Mouse (Mus musculus): ENCODE results near the gene Pbx1. TPM values are rescaled to one million over a fixed set of nuclear protein-coding genes. Genes with fewer than 3 reads are reported as not detected.

Pbx1 gene
- total and polyA plus RNA-seq, 3 experiments: 0.10 TPM; not detected in 2

DNA sequence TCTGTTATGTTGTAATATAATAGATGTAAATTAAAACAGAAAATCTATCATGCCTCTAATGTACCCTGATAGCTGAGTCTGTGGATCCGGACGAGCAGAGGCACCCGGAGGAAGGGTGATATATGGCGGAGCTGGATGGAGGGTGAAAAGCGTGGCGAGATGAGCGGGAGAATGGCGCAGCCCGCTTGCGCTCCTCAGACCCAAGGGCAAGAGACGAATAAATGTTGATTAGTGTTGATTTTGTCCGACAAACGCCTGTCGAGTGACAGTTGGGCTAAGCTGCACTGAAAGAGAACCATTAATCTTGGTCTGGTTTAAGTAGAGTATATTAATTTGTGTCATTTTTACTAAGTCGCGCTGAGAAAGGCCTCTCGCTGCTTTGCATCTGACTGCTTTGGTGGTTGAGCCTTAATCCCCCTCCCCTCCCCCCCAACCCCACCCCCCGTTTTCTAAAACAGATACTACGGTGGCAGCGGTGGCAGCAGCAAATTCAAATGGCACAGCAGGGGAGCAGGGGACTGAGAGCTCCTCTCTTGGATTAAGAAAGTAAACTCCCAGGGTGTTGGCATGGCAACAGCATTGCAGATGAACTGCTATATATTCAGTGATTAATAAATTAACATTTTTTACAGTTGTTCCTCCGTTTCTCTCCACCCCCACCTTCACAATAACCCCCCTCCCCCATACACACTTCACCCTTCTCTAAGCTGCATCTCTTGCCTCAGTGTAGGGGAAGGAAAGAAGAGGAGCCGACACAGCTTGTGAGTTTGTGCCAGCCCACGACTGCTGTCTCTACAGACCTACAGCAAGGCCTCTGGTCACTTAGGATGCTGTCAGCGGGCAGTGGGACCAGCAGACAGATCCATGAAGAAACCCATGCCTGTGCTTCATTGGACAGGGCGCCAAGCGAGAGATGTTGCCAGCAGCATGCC lies 74.1 kb downstream of the Pbx1 start:
- TF ChIP-seq USF1 (IDR thresholded peaks at IDR 0.05; ENCODE audit: low read depth, low read length): no peak
- Histone ChIP-seq H3K4me3 (ENCODE audit: control insufficient read depth in 1 of 2, insufficient read depth in 1 of 2, low read depth in 2 of 2, low read length in 2 of 2) (no peak overlapping the region), H3K79me2 (ENCODE audit: control insufficient read depth, insufficient read depth, low read length, poor library complexity) (no peaks in the 10 kb centered on the region), H3K4me1 (ENCODE audit: control insufficient read depth in 1 of 2, insufficient read depth in 2 of 2, low read length in 2 of 2) (no peaks in the 10 kb centered on the region), H3K9ac (ENCODE audit: control insufficient read depth, low read depth, low read length, poor library complexity, severe bottlenecking) (no peak overlapping the region), H3K27ac (ENCODE audit: control insufficient read depth, low read depth, low read length) (no peak overlapping the region), H3K9me3 (replicated peaks; ENCODE audit: insufficient read depth, low read length) (no peaks in the 10 kb centered on the region), H3K36me3 (ENCODE audit: control insufficient read depth in 1 of 2, insufficient read depth in 2 of 2, low read length in 2 of 2) (no peaks in the 10 kb centered on the region), H3K27me3 (ENCODE audit: control insufficient read depth in 1 of 2, insufficient read depth in 2 of 2, low read length in 2 of 2) (no peaks in the 10 kb centered on the region)
- DNase-seq (ENCODE audit: low read depth, low spot score): no peak

- no peak overlapping the region for H3K9ac ChIP-seq (ENCODE audit: control insufficient read depth, low read depth, low read length, poor library complexity, severe bottlenecking)
- H3K79me2 ChIP-seq (ENCODE audit: control insufficient read depth, insufficient read depth, low read length, poor library complexity): no peaks in the 10 kb centered on the region
- H3K9me3 ChIP-seq (replicated peaks; ENCODE audit: insufficient read depth, low read length): no peaks in the 10 kb centered on the region
- H3K4me1 ChIP-seq (ENCODE audit: control insufficient read depth in 1 of 2, insufficient read depth in 2 of 2, low read length in 2 of 2): no peaks in the 10 kb centered on the region
- no peak overlapping the region for H3K27ac ChIP-seq (ENCODE audit: control insufficient read depth, low read depth, low read length)
- H3K36me3 ChIP-seq (ENCODE audit: control insufficient read depth in 1 of 2, insufficient read depth in 2 of 2, low read length in 2 of 2): no peaks in the 10 kb centered on the region
- no peak overlapping the region for H3K4me3 ChIP-seq (ENCODE audit: control insufficient read depth in 1 of 2, insufficient read depth in 1 of 2, low read depth in 2 of 2, low read length in 2 of 2)
- H3K27me3 ChIP-seq (ENCODE audit: control insufficient read depth in 1 of 2, insufficient read depth in 2 of 2, low read length in 2 of 2): no peaks in the 10 kb centered on the region
- TF ChIP-seq KAT2A (conservative IDR thresholded peaks at IDR 0.05; ENCODE audit: low read depth, low read length): no peak
- TF ChIP-seq MAFK (IDR thresholded peaks at IDR 0.05; ENCODE audit: borderline replicate concordance, low read depth, low read length): no peak
- no peak for TF ChIP-seq MEF2A (IDR thresholded peaks at IDR 0.05; ENCODE audit: extremely low read depth, insufficient replicate concordance, low read depth, low read length, poor library complexity, severe bottlenecking)
- no peak for TF ChIP-seq MAZ (IDR thresholded peaks at IDR 0.05; ENCODE audit: low read depth, low read length)
- no peak for TF ChIP-seq CHD1 (IDR thresholded peaks at IDR 0.05; ENCODE audit: low read depth, low read length)
- no peak for TF ChIP-seq NRF1 (IDR thresholded peaks at IDR 0.05; ENCODE audit: insufficient read depth, low read depth, low read length, poor library complexity, severe bottlenecking)
- no peak for TF ChIP-seq TCF12 (IDR thresholded peaks at IDR 0.05; ENCODE audit: low read depth, low read length)
- no peak for TF ChIP-seq JUND (IDR thresholded peaks at IDR 0.05; ENCODE audit: low read depth, low read length)
- no peak for TF ChIP-seq POLR2AphosphoS5 (IDR thresholded peaks at IDR 0.05; ENCODE audit: borderline replicate concordance, low read depth, low read length)
- TF ChIP-seq UBTF (IDR thresholded peaks at IDR 0.05; ENCODE audit: borderline replicate concordance, insufficient read depth, low read depth, low read length): no peak
- no peak for TF ChIP-seq POLR2A (IDR thresholded peaks at IDR 0.05; ENCODE audit: control insufficient read depth in 1 of 2, insufficient read depth in 1 of 2, low read depth in 1 of 2, low read length in 2 of 2, poor library complexity in 1 of 2)
- no peak for DNase-seq (ENCODE audit: low read depth, low spot score)
Measured at GRCm38 (mm10) chr1:168356970-168357441, 75.1 kb downstream of the Pbx1 start.

Measured in MEL (cell line).